Mouse (Mus musculus) MEL (cell line): Measurements from ENCODE around the gene Rps6kc1. TPM values are rescaled to one million over a fixed set of nuclear protein-coding genes. Genes with fewer than 3 reads are reported as not detected.

Source experiments
- DNase-seq: peaks from one replicate; pipeline ENCODE4 v3.0.0; 2011; ENCODE audit warnings: low read depth, low spot score
- H3K27ac ChIP-seq: 2 replicates; pipeline ENCODE4 v1.5.1; 2012; ENCODE audit warnings: low read depth, mild to moderate bottlenecking, control low read depth, low read length, moderate library complexity; ENCODE audit not compliant: control insufficient read depth
- H3K27me3 ChIP-seq, 2 experiments: fragments of 150-350 bp in 1 of 2; sonication (generic) in 1 of 2; 2 replicates each; pipeline ENCODE4 v1.6.1; 2012; ENCODE audit warnings: low read length in 2 of 2, mild to moderate bottlenecking in 2 of 2, improper control_type of control experiment in 1 of 2, moderate library complexity in 1 of 2; ENCODE audit not compliant: insufficient read depth in 2 of 2, control insufficient read depth in 1 of 2
- H3K36me3 ChIP-seq, 2 experiments: 2 replicates each; pipeline ENCODE4 v1.6.1; 2012 to 2014; ENCODE audit warnings: low read length in 2 of 2, improper control_type of control experiment in 1 of 2, inconsistent platforms in 1 of 2, mild to moderate bottlenecking in 1 of 2; ENCODE audit not compliant: insufficient read depth in 2 of 2, control insufficient read depth in 1 of 2
- H3K4me1 ChIP-seq, 2 experiments: fragments of 150-350 bp in 1 of 2; sonication (generic) in 1 of 2; 2 replicates each; pipeline ENCODE4 v1.6.1; 2012; ENCODE audit warnings: low read length in 2 of 2, improper control_type of control experiment in 1 of 2, mild to moderate bottlenecking in 1 of 2; ENCODE audit not compliant: insufficient read depth in 2 of 2, control insufficient read depth in 1 of 2
- H3K4me3 ChIP-seq, 2 experiments: fragments of 150-350 bp in 1 of 2; sonication (generic) in 1 of 2; 2 replicates each; pipeline ENCODE4 v1.5.1; 2012; ENCODE audit warnings: low read depth in 2 of 2, low read length in 2 of 2, mild to moderate bottlenecking in 2 of 2, moderate library complexity in 2 of 2, control low read depth in 1 of 2, improper control_type of control experiment in 1 of 2; ENCODE audit not compliant: control insufficient read depth in 1 of 2, insufficient read depth in 1 of 2
- H3K79me2 ChIP-seq: 2 replicates; pipeline ENCODE4 v1.6.1; 2012; ENCODE audit warnings: mild to moderate bottlenecking, low read length, moderate library complexity; ENCODE audit not compliant: control insufficient read depth, poor library complexity, insufficient read depth
- H3K9ac ChIP-seq: 2 replicates; pipeline ENCODE4 v1.6.1; 2012; ENCODE audit warnings: low read depth, mild to moderate bottlenecking, control low read depth, low read length, moderate library complexity; ENCODE audit not compliant: control insufficient read depth, poor library complexity, severe bottlenecking
- H3K9me3 ChIP-seq: fragments of 150-350 bp; sonication (generic); replicated peaks from 2 replicates; pipeline ENCODE4 v1.6.1; 2012; ENCODE audit warnings: mild to moderate bottlenecking, low read length, improper control_type of control experiment, moderate library complexity; ENCODE audit not compliant: insufficient read depth
- BHLHE40 ChIP-seq: IDR thresholded peaks from 2 replicates; pipeline ENCODE4 v1.6.1; 2012; ENCODE audit warnings: low read depth, mild to moderate bottlenecking, inconsistent platforms, low read length, improper control_type of control experiment, borderline replicate concordance
- CHD1 ChIP-seq: IDR thresholded peaks from 2 replicates; pipeline ENCODE4 v1.6.1; 2012; ENCODE audit warnings: low read depth, mild to moderate bottlenecking, inconsistent platforms, low read length, improper control_type of control experiment
- CHD2 ChIP-seq: IDR thresholded peaks from 2 replicates; pipeline ENCODE4 v1.6.1; 2011; ENCODE audit warnings: low read length, improper control_type of control experiment
- CTCF ChIP-seq, 3 experiments: IDR thresholded peaks in 2 of 3; conservative IDR thresholded peaks in 1 of 3; 2 replicates each; pipeline ENCODE4 v1.5.1; 2011 to 2012; ENCODE audit warnings: low read length in 3 of 3, low read depth in 2 of 3, mild to moderate bottlenecking in 2 of 3, improper control_type of control experiment in 1 of 3, inconsistent platforms in 1 of 3, mixed read lengths in 1 of 3, moderate library complexity in 1 of 3; ENCODE audit not compliant: control insufficient read depth in 1 of 3, insufficient read depth in 1 of 3, poor library complexity in 1 of 3, severe bottlenecking in 1 of 3
- E2F4 ChIP-seq: IDR thresholded peaks from 2 replicates; pipeline ENCODE4 v1.6.1; 2011; ENCODE audit warnings: low read depth, low read length, improper control_type of control experiment, borderline replicate concordance
- EP300 ChIP-seq, 2 experiments: IDR thresholded peaks; 2 replicates each; pipeline ENCODE4 v1.6.1; 2011; ENCODE audit warnings: improper control_type of control experiment in 2 of 2, low read length in 2 of 2, low read depth in 1 of 2, mild to moderate bottlenecking in 1 of 2
- ETS1 ChIP-seq: IDR thresholded peaks from 2 replicates; pipeline ENCODE4 v1.6.1; 2012; ENCODE audit warnings: low read depth, mild to moderate bottlenecking, inconsistent platforms, low read length, improper control_type of control experiment, moderate library complexity
- GABPA ChIP-seq: IDR thresholded peaks from 2 replicates; pipeline ENCODE4 v1.6.1; 2012; ENCODE audit warnings: low read depth, mild to moderate bottlenecking, inconsistent platforms, low read length, improper control_type of control experiment, moderate library complexity
- MAFK ChIP-seq: IDR thresholded peaks from 2 replicates; pipeline ENCODE4 v1.6.1; 2011; ENCODE audit warnings: low read depth, mild to moderate bottlenecking, low read length, improper control_type of control experiment, borderline replicate concordance
- MAZ ChIP-seq: IDR thresholded peaks from 2 replicates; pipeline ENCODE4 v1.6.1; 2012; ENCODE audit warnings: low read depth, mild to moderate bottlenecking, inconsistent platforms, low read length, improper control_type of control experiment
- MEF2A ChIP-seq: IDR thresholded peaks from 2 replicates; pipeline ENCODE4 v1.6.1; 2014; ENCODE audit warnings: low read depth, mild to moderate bottlenecking, inconsistent platforms, low read length, improper control_type of control experiment; ENCODE audit not compliant: poor library complexity, insufficient replicate concordance, severe bottlenecking; ENCODE audit errors: extremely low read depth
- MXI1 ChIP-seq: IDR thresholded peaks from 2 replicates; pipeline ENCODE4 v1.6.1; 2011; ENCODE audit warnings: mild to moderate bottlenecking, low read depth, low read length, improper control_type of control experiment
- MYC ChIP-seq: IDR thresholded peaks from 2 replicates; pipeline ENCODE4 v1.6.1; 2011; ENCODE audit warnings: low read depth, mild to moderate bottlenecking, low read length, improper control_type of control experiment, moderate library complexity
- NELFE ChIP-seq: IDR thresholded peaks from 2 replicates; pipeline ENCODE4 v1.6.1; 2011; ENCODE audit warnings: low read depth, low read length, improper control_type of control experiment
- POLR2A ChIP-seq, 2 experiments: IDR thresholded peaks; 2 replicates each; pipeline ENCODE4 v1.6.1; 2011 to 2012; ENCODE audit warnings: low read length in 2 of 2, mild to moderate bottlenecking in 2 of 2, control low read depth in 1 of 2, improper control_type of control experiment in 1 of 2, low read depth in 1 of 2, moderate library complexity in 1 of 2; ENCODE audit not compliant: control insufficient read depth in 1 of 2, insufficient read depth in 1 of 2, poor library complexity in 1 of 2
- POLR2AphosphoS5 ChIP-seq: IDR thresholded peaks from 2 replicates; pipeline ENCODE4 v1.6.1; 2012; ENCODE audit warnings: low read depth, borderline replicate concordance, mild to moderate bottlenecking, inconsistent platforms, low read length, moderate library complexity, mixed read lengths
- RAD21 ChIP-seq: IDR thresholded peaks from 2 replicates; pipeline ENCODE4 v1.6.1; 2011; ENCODE audit warnings: mild to moderate bottlenecking, low read depth, low read length, improper control_type of control experiment
- RCOR1 ChIP-seq: IDR thresholded peaks from 2 replicates; pipeline ENCODE4 v1.6.1; 2012; ENCODE audit warnings: low read depth, mild to moderate bottlenecking, inconsistent platforms, low read length, improper control_type of control experiment
- SMC3 ChIP-seq: IDR thresholded peaks from 2 replicates; pipeline ENCODE4 v1.6.1; 2011; ENCODE audit warnings: low read depth, low read length, improper control_type of control experiment
- TAL1 ChIP-seq: IDR thresholded peaks from 2 replicates; pipeline ENCODE4 v1.6.1; 2012; ENCODE audit warnings: mild to moderate bottlenecking, inconsistent platforms, low read length, moderate library complexity, mixed read lengths
- TBP ChIP-seq: IDR thresholded peaks from 2 replicates; pipeline ENCODE4 v1.8.0; 2011; ENCODE audit warnings: low read depth, low read length, improper control_type of control experiment
- UBTF ChIP-seq: IDR thresholded peaks from 2 replicates; pipeline ENCODE4 v1.6.1; 2012; ENCODE audit warnings: low read depth, mild to moderate bottlenecking, inconsistent platforms, low read length, improper control_type of control experiment, moderate library complexity, borderline replicate concordance; ENCODE audit not compliant: insufficient read depth
- USF1 ChIP-seq: IDR thresholded peaks from 2 replicates; pipeline ENCODE4 v1.6.1; 2014; ENCODE audit warnings: low read depth, mild to moderate bottlenecking, inconsistent platforms, low read length, improper control_type of control experiment, moderate library complexity
- ZC3H11A ChIP-seq: IDR thresholded peaks from 2 replicates; pipeline ENCODE4 v1.6.1; 2012; ENCODE audit warnings: low read depth, mild to moderate bottlenecking, inconsistent platforms, low read length, improper control_type of control experiment
- ZKSCAN1 ChIP-seq: IDR thresholded peaks from 2 replicates; pipeline ENCODE4 v1.6.1; 2012; ENCODE audit warnings: low read depth, mild to moderate bottlenecking, inconsistent platforms, low read length, improper control_type of control experiment, moderate library complexity
- ZNF384 ChIP-seq: IDR thresholded peaks from 2 replicates; pipeline ENCODE4 v1.6.1; 2012; ENCODE audit warnings: low read depth, mild to moderate bottlenecking, inconsistent platforms, low read length, improper control_type of control experiment
- polyA plus RNA-seq, 2 experiments: library from polyadenylated mRNA; stranded (reverse) in 1 of 2; unstranded in 1 of 2; fragments of >175 nt in 1 of 2; fragments of >200 nt in 1 of 2; gene quantifications; 2 replicates each; pipeline versions ENCODE4 v1.2.1 to v1.2.4; 2012; ENCODE audit warnings: low replicate concordance in 2 of 2, low read depth in 1 of 2; ENCODE audit not compliant: insufficient read length in 2 of 2, insufficient read depth in 1 of 2, missing spikeins in 1 of 2
- total RNA-seq: library from RNA; depleted of rRNA; stranded (reverse); fragments of 300-350 nt; gene quantifications from 2 replicates; pipeline ENCODE4 v1.2.3, GENCODE M21; 2012

The Rps6kc1 gene
- total and polyA plus RNA-seq, 3 experiments: 26.2 to 26.5 TPM; not detected in 1

DNA sequence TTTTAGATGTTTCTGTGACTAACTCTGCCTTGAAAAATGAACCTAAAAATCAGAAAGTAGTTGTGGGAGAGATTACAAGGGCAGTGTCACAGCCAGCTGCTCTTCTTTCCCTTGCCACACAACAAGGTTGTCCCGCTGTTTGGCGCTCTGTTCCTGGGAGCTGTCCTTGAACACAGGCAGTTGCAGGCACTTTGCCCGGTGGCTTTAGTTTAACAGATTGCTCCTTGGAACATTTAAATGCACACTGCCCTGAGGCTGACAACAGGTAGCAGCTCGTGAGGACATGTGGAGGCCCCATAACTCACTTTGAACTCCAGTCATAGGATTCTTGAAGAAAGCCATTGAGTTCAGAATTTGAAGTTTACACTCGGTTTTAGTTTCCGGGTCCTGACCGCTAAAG, 36.9 kb upstream of the Rps6kc1 start:
- no peaks in the 10 kb centered on the region for H3K79me2 ChIP-seq
- no peaks in the 10 kb centered on the region for H3K27me3 ChIP-seq
- no peak for TF ChIP-seq MAFK
- no peak for TF ChIP-seq NELFE
- peaks cover 0 to 3% of the 10 kb centered on the region in 2 experiments; a peak in 3 of 4 replicates for H3K36me3 ChIP-seq
- no peak overlapping the region for H3K27ac ChIP-seq
- H3K4me3 ChIP-seq: no peak overlapping the region
- H3K9me3 ChIP-seq: no peaks in the 10 kb centered on the region
- DNase-seq: no peak
- peaks cover 0 to 2% of the 10 kb centered on the region in 2 experiments; a peak in 1 of 4 replicates for H3K4me1 ChIP-seq
- no peak overlapping the region for H3K9ac ChIP-seq

GRCm38 (mm10) chr1:190947986-190948385, 36.4 kb upstream of the Rps6kc1 start:
- Histone ChIP-seq H3K4me3 (no peak overlapping the region), H3K79me2 (no peaks in the 10 kb centered on the region), H3K27ac (no peak overlapping the region), H3K9ac (no peak overlapping the region), H3K36me3 (peaks cover 0 to 3% of the 10 kb centered on the region in 2 experiments; a peak in 3 of 4 replicates), H3K4me1 (peaks cover 0 to 2% of the 10 kb centered on the region in 2 experiments; a peak in 1 of 4 replicates), H3K9me3 (no peaks in the 10 kb centered on the region), H3K27me3 (no peaks in the 10 kb centered on the region)
- TF ChIP-seq POLR2A (IDR thresholded peaks at IDR 0.05; ENCODE audit: control insufficient read depth in 1 of 2, insufficient read depth in 1 of 2, low read depth in 1 of 2, low read length in 2 of 2, poor library complexity in 1 of 2): no peak
- TF ChIP-seq ZC3H11A: no peak
- no peak for TF ChIP-seq UBTF
- no peak for TF ChIP-seq ZNF384
- no peak for TF ChIP-seq EP300 (IDR thresholded peaks at IDR 0.05; ENCODE audit: low read depth in 1 of 2, low read length in 2 of 2)
- TF ChIP-seq BHLHE40: no peak
- TF ChIP-seq NELFE: no peak
- TF ChIP-seq POLR2AphosphoS5: no peak
- DNase-seq: no peak

DNA sequence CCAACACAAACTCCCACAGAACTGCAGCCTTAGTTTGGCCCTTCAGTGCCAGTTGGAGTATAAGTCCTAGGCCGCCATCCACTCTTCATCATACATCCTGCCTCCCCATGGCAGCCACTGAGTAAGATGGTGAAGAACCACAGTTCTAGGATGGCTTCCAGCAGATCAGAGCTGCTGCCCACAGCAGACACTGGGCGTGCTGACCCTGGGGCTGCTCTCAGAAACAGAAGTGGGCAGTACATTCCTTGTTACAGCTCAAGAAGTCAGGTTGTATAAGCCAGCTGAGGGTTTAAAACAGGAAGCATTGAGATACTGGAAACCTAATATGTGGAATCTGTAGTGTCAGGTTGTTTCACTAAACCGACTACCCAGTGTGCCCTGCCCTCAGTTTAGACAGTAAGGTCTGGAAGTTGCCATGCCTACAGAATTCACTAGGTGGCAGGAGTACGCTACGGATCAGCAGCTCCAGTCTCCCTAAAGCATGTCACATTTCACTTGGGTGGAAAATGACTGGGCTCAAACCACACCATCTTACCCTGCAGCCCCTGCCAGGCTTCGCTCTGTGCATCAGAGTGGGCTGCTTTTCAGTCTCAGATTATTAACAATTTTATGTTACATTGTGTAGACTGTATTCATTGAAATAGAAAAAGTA, 32.7 kb upstream of the Rps6kc1 start:
- Histone ChIP-seq H3K9ac (no peak overlapping the region), H3K4me3 (no peak overlapping the region), H3K36me3 (no peaks in the 10 kb centered on the region; a peak in 1 of 4 replicates), H3K79me2 (no peaks in the 10 kb centered on the region), H3K9me3 (no peaks in the 10 kb centered on the region), H3K4me1 (no peaks in the 10 kb centered on the region), H3K27me3 (no peaks in the 10 kb centered on the region), H3K27ac (no peak overlapping the region)
- peak; percentile 78 for DNase-seq
- TF ChIP-seq ETS1 (no peak), GABPA (no peak), MYC (no peak), ZC3H11A (peak; percentile 79), MEF2A (no peak), MXI1 (0 out of 2 replicates have a peak, but pooled peaks have one; percentile 32), CHD1 (no peak), TAL1 (no peak), SMC3 (peak; percentile 85), MAZ (no peak), USF1 (no peak), ZKSCAN1 (no peak), CHD2 (no peak), RAD21 (peak; percentile 96), CTCF (IDR thresholded peaks at IDR 0.05 in 2 of 3, conservative IDR thresholded peaks at IDR 0.05 in 1 of 3; ENCODE audit: control insufficient read depth in 1 of 3, insufficient read depth in 1 of 3, low read depth in 2 of 3, low read length in 3 of 3, poor library complexity in 1 of 3, severe bottlenecking in 1 of 3) (peak; percentile 74 to 91 (median 87)), MAFK (no peak), TBP (no peak), EP300 (IDR thresholded peaks at IDR 0.05; ENCODE audit: low read depth in 1 of 2, low read length in 2 of 2) (no peak), RCOR1 (no peak), E2F4 (no peak)
